Mouse (Mus musculus) ES-Bruce4 (cell line): ENCODE results near the gene Olfr1382. TPM values are rescaled to one million over a fixed set of nuclear protein-coding genes. Genes with fewer than 3 reads are reported as not detected.
"Not testable (repeated sequence)": the region's sequence is repeated elsewhere in the genome, so short reads cannot be mapped to it uniquely, and the experiment has no call there.

Source experiments
- H3K27ac ChIP-seq: 2 replicates; pipeline ENCODE4 v1.5.1; 2012; ENCODE audit warnings: low read length, inconsistent platforms; ENCODE audit not compliant: insufficient read depth
- H3K27me3 ChIP-seq: 2 replicates; pipeline ENCODE4 v1.6.1; 2012; ENCODE audit warnings: mild to moderate bottlenecking, low read length, inconsistent platforms; ENCODE audit not compliant: control insufficient read depth, poor library complexity, insufficient read depth, severe bottlenecking
- H3K36me3 ChIP-seq: 2 replicates; pipeline ENCODE4 v1.6.1; 2012; ENCODE audit warnings: inconsistent platforms, mild to moderate bottlenecking, low read length, moderate library complexity; ENCODE audit not compliant: control insufficient read depth, poor library complexity, insufficient read depth, severe bottlenecking
- H3K4me1 ChIP-seq: one replicate; pipeline ENCODE4 v1.8.1; 2011; ENCODE audit warnings: low read length; ENCODE audit not compliant: control insufficient read depth, insufficient read depth
- H3K4me3 ChIP-seq: 2 replicates; pipeline ENCODE4 v1.5.1; 2011; ENCODE audit warnings: low read depth, mild to moderate bottlenecking, low read length
- H3K9ac ChIP-seq: 2 replicates; pipeline ENCODE4 v1.6.1; 2012; ENCODE audit warnings: low read depth, mild to moderate bottlenecking, inconsistent platforms; ENCODE audit not compliant: poor library complexity, severe bottlenecking
- H3K9me3 ChIP-seq: replicated peaks from 2 replicates; pipeline ENCODE4 v1.6.1; 2012; ENCODE audit warnings: mild to moderate bottlenecking, low read length, inconsistent platforms; ENCODE audit not compliant: control insufficient read depth, poor library complexity, insufficient read depth, severe bottlenecking
- CTCF ChIP-seq: IDR thresholded peaks from one replicate; pipeline ENCODE4 v1.8.1; 2011; ENCODE audit warnings: low read depth, low read length
- EP300 ChIP-seq: IDR thresholded peaks from 2 replicates; pipeline ENCODE4 v1.6.1; 2011; ENCODE audit warnings: low read depth, low read length; ENCODE audit not compliant: insufficient read depth
- POLR2A ChIP-seq: IDR thresholded peaks from one replicate; pipeline ENCODE4 v1.8.1; 2011; ENCODE audit warnings: low read length; ENCODE audit not compliant: insufficient read depth
- polyA plus RNA-seq: library from polyadenylated mRNA; stranded (reverse); fragments of >200 nt; gene quantifications from 2 replicates; pipeline ENCODE4 v1.2.4, GENCODE M21; 2011; ENCODE audit warnings: low read depth; ENCODE audit not compliant: missing spikeins, insufficient read depth, insufficient read length

Olfr1382 gene
- not detected in 2 replicates for polyA plus RNA-seq

DNA sequence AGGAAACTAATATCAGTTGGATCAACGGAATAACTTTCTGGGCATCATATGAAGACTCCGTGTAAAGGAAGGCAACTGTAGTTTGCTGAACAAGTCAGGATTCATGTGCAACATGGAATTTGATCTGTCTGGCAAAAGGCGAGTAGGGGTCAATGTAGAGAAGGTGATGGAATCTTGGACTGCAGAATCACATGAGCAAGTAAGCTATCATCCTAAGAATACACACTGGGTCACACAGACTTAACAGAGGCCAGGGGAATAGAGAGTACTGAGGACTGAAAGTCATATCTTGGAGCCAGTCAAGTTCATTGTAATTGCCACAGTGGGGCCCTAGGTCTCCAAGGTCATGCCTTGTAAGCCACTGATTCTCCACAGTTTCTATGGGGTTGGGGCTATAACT lies at the start of gene Olfr1382:
Gene Olfr1382, plus strand, starts transcription at position 301 of the 400 bp plus-strand sequence.
- H3K9me3 ChIP-seq: no peaks in the 10 kb centered on the region
- H3K4me3 ChIP-seq: no peak within 1 kb of the TSS
- TF ChIP-seq CTCF (no peak), POLR2A (no peak), EP300 (no peak)
- H3K9ac ChIP-seq: no peak within 1 kb of the TSS
- no peak within 1 kb of the TSS for H3K27ac ChIP-seq
- H3K36me3 ChIP-seq: no peaks in the 10 kb centered on the region
- H3K27me3 ChIP-seq: no peaks in the 10 kb centered on the region
- no peaks in the 10 kb centered on the region for H3K4me1 ChIP-seq

DNA sequence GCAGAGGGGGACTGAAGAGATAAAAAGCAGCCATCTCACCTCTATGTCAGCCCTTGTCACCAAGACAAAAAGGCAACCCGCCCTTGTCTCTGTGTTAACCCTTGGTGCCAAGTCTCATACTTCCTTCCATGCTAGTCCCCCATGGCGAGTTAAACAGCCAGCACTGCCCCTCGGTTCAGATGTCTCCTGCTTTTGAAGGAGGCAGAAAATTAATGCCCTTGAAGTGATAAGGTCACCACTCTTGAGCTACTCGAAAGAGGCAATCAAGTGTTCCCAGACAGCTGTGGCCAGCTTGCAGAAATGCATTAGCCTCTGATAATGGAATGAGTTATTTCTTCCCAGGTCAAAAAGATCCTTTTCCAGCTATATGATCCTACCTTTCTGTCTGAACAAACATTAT lies 42.1 kb upstream of the Olfr1382 start:
- Histone ChIP-seq H3K4me1 (no peaks in the 10 kb centered on the region), H3K9ac (no peak overlapping the region), H3K4me3 (no peak overlapping the region), H3K9me3 (no peaks in the 10 kb centered on the region), H3K36me3 (no peaks in the 10 kb centered on the region), H3K27me3 (no peaks in the 10 kb centered on the region), H3K27ac (no peak overlapping the region)
- TF ChIP-seq EP300: no peak
- TF ChIP-seq CTCF: no peak
- no peak for TF ChIP-seq POLR2A

DNA sequence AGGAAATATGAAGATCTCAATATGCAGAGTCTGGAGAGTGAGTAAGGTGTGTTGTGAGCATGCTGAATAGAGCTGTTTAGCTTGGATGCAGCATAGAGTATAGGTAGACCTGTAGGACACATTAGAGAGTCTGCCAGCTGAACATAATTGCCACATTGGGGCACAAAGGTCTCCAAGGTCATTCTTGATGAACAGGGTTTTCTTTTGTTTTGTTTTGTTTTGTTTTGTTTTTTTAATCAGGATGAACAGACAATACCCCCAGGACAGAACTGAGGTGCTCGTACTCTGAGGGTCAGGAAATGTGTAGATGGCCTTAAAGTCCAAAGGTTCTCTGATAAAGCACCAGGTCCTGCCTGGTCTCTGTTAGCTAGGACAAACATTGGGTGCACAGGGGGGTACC lies 39.3 kb upstream of the Olfr1382 start, which contains the start of gene Olfr1385:
Gene Olfr1385, plus strand, starts transcription at position 301 of the 400 bp plus-strand sequence.
- H3K36me3 ChIP-seq, H3K4me1 ChIP-seq, H3K9ac ChIP-seq: not testable (repeated sequence)

DNA sequence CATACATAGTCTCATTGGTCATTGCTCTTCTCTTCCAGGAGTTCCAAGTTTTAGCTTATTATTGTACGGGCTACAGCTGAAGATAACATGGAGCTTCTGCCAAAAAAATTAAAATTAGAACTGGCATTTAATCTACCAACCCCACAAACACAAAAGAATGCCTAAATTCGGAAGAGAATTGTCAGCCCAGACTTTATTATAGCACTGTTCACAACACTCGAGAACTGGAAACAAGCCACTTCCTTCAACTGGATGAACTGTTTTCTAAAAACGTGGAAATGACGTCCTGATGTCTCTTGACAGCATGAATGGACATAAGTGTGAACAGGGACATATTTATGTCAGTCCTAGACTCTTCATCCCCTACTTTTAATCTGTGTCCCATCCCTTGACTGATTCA lies 10.0 kb upstream of the Olfr1382 start:
- H3K27me3 ChIP-seq: no peaks in the 10 kb centered on the region
- no peak overlapping the region for H3K27ac ChIP-seq
- H3K4me3 ChIP-seq: no peak overlapping the region
- H3K9ac ChIP-seq: no peak overlapping the region
- no peaks in the 10 kb centered on the region for H3K9me3 ChIP-seq
- TF ChIP-seq POLR2A: no peak
- no peak for TF ChIP-seq EP300
- TF ChIP-seq CTCF: no peak
- no peaks in the 10 kb centered on the region for H3K36me3 ChIP-seq
- H3K4me1 ChIP-seq: no peaks in the 10 kb centered on the region

More for the DNA sequence above, 39.3 kb upstream of the Olfr1382 start, which contains the start of gene Olfr1385:
- H3K4me3 ChIP-seq, H3K9me3 ChIP-seq, H3K27me3 ChIP-seq, H3K27ac ChIP-seq: not testable (repeated sequence)

DNA sequence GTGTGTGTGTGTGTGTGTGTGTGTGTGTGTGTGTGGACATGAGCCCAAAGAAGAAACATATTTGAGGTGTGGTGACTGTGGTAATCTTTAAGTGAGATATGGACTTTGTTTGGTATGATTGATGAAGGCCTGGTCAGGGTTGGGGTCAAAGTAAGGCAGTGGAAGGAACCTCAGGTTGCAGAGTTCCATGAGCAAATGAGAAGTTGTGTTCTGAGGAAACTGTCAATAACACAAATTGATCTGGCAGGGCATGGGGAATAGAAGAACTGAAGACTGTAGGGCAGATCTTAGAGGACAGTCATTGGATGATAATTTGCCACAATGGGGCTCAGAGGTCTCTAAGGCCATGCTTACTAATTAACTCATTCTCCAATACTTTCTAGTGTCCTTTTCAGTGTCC lies 8.7 kb upstream of the Olfr1382 start, which contains the start of gene Olfr1383:
Gene Olfr1383, plus strand, starts transcription at position 301 of the 400 bp plus-strand sequence.
- Histone ChIP-seq H3K4me1 (no peaks in the 10 kb centered on the region), H3K9ac (no peak within 1 kb of the TSS), H3K27me3 (no peaks in the 10 kb centered on the region), H3K36me3 (no peaks in the 10 kb centered on the region), H3K27ac (no peak within 1 kb of the TSS), H3K4me3 (no peak within 1 kb of the TSS), H3K9me3 (no peaks in the 10 kb centered on the region)
- TF ChIP-seq CTCF: no peak
- no peak for TF ChIP-seq POLR2A
- no peak for TF ChIP-seq EP300

DNA sequence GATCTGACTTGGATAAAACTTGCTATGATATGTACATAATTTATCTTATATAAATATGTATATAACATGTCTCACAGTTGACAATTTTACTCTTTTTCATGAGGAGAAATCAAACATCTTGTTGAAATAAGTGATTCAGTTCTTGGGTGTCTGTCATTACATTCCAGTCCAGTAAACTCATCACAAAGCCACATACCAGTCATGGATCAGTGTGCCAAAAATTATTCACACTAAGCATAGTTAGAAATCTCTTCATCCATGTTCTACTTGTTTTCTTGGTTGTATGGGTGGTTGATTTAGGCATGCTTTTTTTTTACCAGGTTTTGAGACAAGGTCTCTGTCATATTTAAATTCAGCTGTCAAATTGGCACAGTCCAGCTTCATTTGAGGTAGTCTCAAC lies 4.7 kb downstream of the Olfr1382 start:
- Histone ChIP-seq H3K9ac (no peak overlapping the region), H3K9me3 (no peaks in the 10 kb centered on the region), H3K27ac (no peak overlapping the region), H3K4me3 (no peak overlapping the region), H3K36me3 (no peaks in the 10 kb centered on the region), H3K27me3 (no peaks in the 10 kb centered on the region), H3K4me1 (no peaks in the 10 kb centered on the region)
- TF ChIP-seq POLR2A (no peak), EP300 (no peak), CTCF (no peak)

DNA sequence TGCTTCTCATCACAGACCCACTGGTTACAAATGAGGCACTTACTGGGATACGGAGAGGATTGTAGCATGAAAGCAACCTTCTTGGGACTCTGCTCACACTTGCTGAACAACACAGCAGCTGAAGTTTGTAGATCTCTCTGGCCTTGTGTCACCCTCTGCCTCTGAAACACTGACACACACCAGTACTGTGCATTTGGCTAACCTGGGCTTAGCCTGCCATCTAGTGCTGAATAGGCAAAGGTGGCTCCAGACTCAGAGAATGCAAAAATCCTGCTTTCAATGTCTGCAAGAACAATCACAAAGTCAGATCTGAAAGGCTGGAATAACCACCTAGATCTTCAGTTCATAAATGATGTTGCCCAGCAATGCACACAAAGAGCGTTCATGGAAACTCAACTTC lies 8.6 kb downstream of the Olfr1382 start:
- H3K27ac ChIP-seq, H3K36me3 ChIP-seq, H3K4me3 ChIP-seq, H3K9ac ChIP-seq, H3K9me3 ChIP-seq, H3K27me3 ChIP-seq, H3K4me1 ChIP-seq: not testable (repeated sequence)

DNA sequence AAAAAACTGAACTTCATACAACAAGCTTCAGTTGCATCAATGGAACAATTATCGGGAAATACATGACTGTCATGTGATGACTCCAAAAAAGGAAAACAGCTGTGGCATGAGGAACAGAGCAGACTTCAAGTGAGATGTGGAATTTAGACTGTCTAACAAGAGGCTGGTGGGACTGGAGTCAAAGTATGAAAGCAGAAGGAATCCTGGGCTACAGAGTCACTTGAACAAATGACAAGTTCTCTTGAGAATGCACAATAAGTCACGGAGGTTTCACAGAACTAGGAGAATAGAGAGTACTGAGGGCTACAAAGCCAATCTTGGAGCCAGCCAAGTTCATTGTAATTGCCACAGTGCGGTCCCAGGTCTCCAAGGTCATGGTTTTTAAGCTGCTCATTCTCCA lies 15.1 kb downstream of the Olfr1382 start, which contains the start of gene Olfr1381:
Gene Olfr1381, plus strand, starts transcription at position 301 of the 400 bp plus-strand sequence.
- H3K9me3 ChIP-seq, H3K4me1 ChIP-seq, H3K4me3 ChIP-seq, H3K36me3 ChIP-seq, H3K27ac ChIP-seq, H3K9ac ChIP-seq, H3K27me3 ChIP-seq: not testable (repeated sequence)

DNA sequence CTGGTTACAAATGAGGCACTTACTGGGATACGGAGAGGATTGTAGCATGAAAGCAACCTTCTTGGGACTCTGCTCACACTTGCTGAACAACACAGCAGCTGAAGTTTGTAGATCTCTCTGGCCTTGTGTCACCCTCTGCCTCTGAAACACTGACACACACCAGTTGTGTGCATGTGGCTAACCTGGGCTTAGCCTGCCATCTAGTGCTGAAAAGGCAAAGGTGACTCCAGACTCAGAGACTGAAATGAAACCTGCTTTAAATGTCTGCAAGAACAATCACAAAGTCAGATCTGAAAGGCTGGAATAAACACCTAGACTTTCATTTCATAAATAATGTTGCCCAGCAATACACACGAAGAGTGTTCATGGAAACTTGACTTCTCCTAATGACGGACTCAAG lies 26.0 kb downstream of the Olfr1382 start:
- H3K4me3 ChIP-seq, H3K27me3 ChIP-seq, H3K4me1 ChIP-seq, H3K9me3 ChIP-seq, H3K27ac ChIP-seq, H3K36me3 ChIP-seq, H3K9ac ChIP-seq: not testable (repeated sequence)
